13 mouse cellular contexts compared by ENCODE assay signal in genomic region chr9:21865673-21866398, GRCm38 (mm10). TPM values are rescaled to one million over a fixed set of nuclear protein-coding genes. Genes with fewer than 3 reads are reported as not detected.
DNase-seq lines count a peak whose midpoint lies in the region; ATAC-seq and TF ChIP-seq lines count a peak whose summit lies in the region.
"Had no signal": no experiment of that assay in that cellular context is flagged by ENCODE, and none has a peak within 500 bp of the region (broad histone marks: within the 10 kb centered on the region; RNA-seq: fewer than 3 reads in every experiment).

No protein-coding gene starts in this region.

- H3K4me3 ChIP-seq in forebrain, embryonic 10.5 days, result no peak overlapping the region
- H3K4me3 ChIP-seq in forebrain, embryonic 16.5 days (replicated peaks; ENCODE audit: low read length), result no peak overlapping the region
- no peak overlapping the region for H3K4me3 ChIP-seq in heart, postnatal 0 days (ENCODE audit: low read depth, low read length)
- H3K4me3 ChIP-seq in lung, embryonic 16.5 days (ENCODE audit: low read length), result no peak overlapping the region
- no peak overlapping the region for H3K4me3 ChIP-seq in lung, postnatal 0 days (ENCODE audit: low read depth, low read length)
- H3K4me3 ChIP-seq in hindbrain, postnatal 0 days (ENCODE audit: low read length), result no peak overlapping the region
- H3K4me3 ChIP-seq: liver, embryonic 12.5 days had no signal

- H3K9ac ChIP-seq in forebrain, embryonic 16.5 days (replicated peaks; ENCODE audit: low read depth, low read length), result no peak overlapping the region
- H3K9ac ChIP-seq in heart, postnatal 0 days (replicated peaks; ENCODE audit: low read depth, low read length), result no peak overlapping the region
- H3K9ac ChIP-seq in lung, embryonic 16.5 days (ENCODE audit: low read length), result no peak overlapping the region
- no peak overlapping the region for H3K9ac ChIP-seq in lung, postnatal 0 days (replicated peaks; ENCODE audit: low read depth)
- no peak overlapping the region for H3K9ac ChIP-seq in hindbrain, postnatal 0 days (replicated peaks; ENCODE audit: low read length)
- H3K9ac ChIP-seq: liver, embryonic 12.5 days had no signal

- H3K4me1 ChIP-seq in forebrain, embryonic 10.5 days, result 0 out of 2 replicates have a peak, but pooled peaks cover 4% of the 10 kb centered on the region
- 0 out of 2 replicates have a peak, but pooled peaks cover under 1% of the 10 kb centered on the region for H3K4me1 ChIP-seq in forebrain, embryonic 16.5 days (replicated peaks; ENCODE audit: control insufficient read depth, insufficient read depth, low read length)
- peaks cover 5% of the 10 kb centered on the region; the same call in 1 of the 2 replicates for H3K4me1 ChIP-seq in heart, postnatal 0 days (ENCODE audit: control insufficient read depth, insufficient read depth)
- H3K4me1 ChIP-seq in lung, embryonic 16.5 days (replicated peaks; ENCODE audit: control insufficient read depth, insufficient read depth, low read length), result peaks cover 4% of the 10 kb centered on the region
- H3K4me1 ChIP-seq in lung, postnatal 0 days (ENCODE audit: insufficient read depth, low read depth, low read length), result no peaks in the 10 kb centered on the region
- H3K4me1 ChIP-seq in hindbrain, postnatal 0 days (ENCODE audit: insufficient read depth, low read length), result no peaks in the 10 kb centered on the region
- H3K4me1 ChIP-seq: liver, embryonic 12.5 days had no signal

- H3K27ac ChIP-seq in forebrain, embryonic 10.5 days, result peak overlapping the region; percentile 40
- no peak overlapping the region for H3K27ac ChIP-seq in forebrain, embryonic 16.5 days (ENCODE audit: low read length)
- H3K27ac ChIP-seq in heart, postnatal 0 days (ENCODE audit: low read depth), result peak overlapping the region; percentile 32; the same call in 1 of the 2 replicates
- H3K27ac ChIP-seq in lung, embryonic 16.5 days (ENCODE audit: low read length), result peak overlapping the region; percentile 19
- no peak overlapping the region for H3K27ac ChIP-seq in lung, postnatal 0 days (ENCODE audit: low read length)
- peak overlapping the region; percentile 54; the same call in 1 of the 2 replicates for H3K27ac ChIP-seq in hindbrain, postnatal 0 days
- H3K27ac ChIP-seq: liver, embryonic 12.5 days had no signal

- TF ChIP-seq EP300 in heart, postnatal 0 days (IDR thresholded peaks at IDR 0.05; ENCODE audit: low read depth), result no peak
- TF ChIP-seq EP300 in lung, postnatal 0 days (IDR thresholded peaks at IDR 0.05), result no peak

- ATAC-seq in forebrain, embryonic 16.5 days, result no peak
- no peak for ATAC-seq in heart, postnatal 0 days (ENCODE audit: insufficient read depth, low read depth)
- no peak for ATAC-seq in lung, embryonic 16.5 days (ENCODE audit: low read depth)
- ATAC-seq in lung, postnatal 0 days, result no peak
- no peak for ATAC-seq in hindbrain, postnatal 0 days
- no peak for ATAC-seq in erythroblast, adult 5-6 weeks (replicated peaks; ENCODE audit: low FRiP score, poor library complexity, severe bottlenecking)
- ATAC-seq: activated CD4-positive, CD25-positive, alpha-beta regulatory T cell, adult 4 months; intestine, postnatal 0 days; liver, embryonic 12.5 days had no signal

- DNase-seq in forebrain, embryonic 10.5 days (ENCODE audit: extremely low spot score, low spot score), result no peak
- no peak for DNase-seq in heart, postnatal 0 days (ENCODE audit: low spot score)
- DNase-seq in heart, postnatal 25 days (ENCODE audit: low spot score), result no peak
- no peak for DNase-seq in lung, postnatal 0 days (ENCODE audit: low spot score)
- DNase-seq in hindbrain, postnatal 0 days (ENCODE audit: low spot score), result no peak
- DNase-seq: cerebellum, adult 8-10 months had no signal

- intact Hi-C loops in heart, postnatal 25 days (cut with DNase I), result no loop called here

- peaks cover 8% of the 10 kb centered on the region; the same call in 1 of the 2 replicates for H3K9me3 ChIP-seq in forebrain, embryonic 10.5 days
- H3K9me3 ChIP-seq in forebrain, embryonic 16.5 days (ENCODE audit: control insufficient read depth, low read length), result no peaks in the 10 kb centered on the region
- no peaks in the 10 kb centered on the region for H3K9me3 ChIP-seq in heart, postnatal 0 days (replicated peaks; ENCODE audit: control insufficient read depth, low read length)
- no peaks in the 10 kb centered on the region; the same call in 1 of the 2 replicates for H3K9me3 ChIP-seq in lung, embryonic 16.5 days (ENCODE audit: control insufficient read depth, low read length)
- no peaks in the 10 kb centered on the region for H3K9me3 ChIP-seq in lung, postnatal 0 days (ENCODE audit: low read length)
- H3K9me3 ChIP-seq in hindbrain, postnatal 0 days (ENCODE audit: low read length), result no peaks in the 10 kb centered on the region
- H3K9me3 ChIP-seq: liver, embryonic 12.5 days had no signal

- no peak for TF ChIP-seq CTCF in heart, postnatal 0 days (IDR thresholded peaks at IDR 0.05; ENCODE audit: low read depth)
- TF ChIP-seq CTCF in lung, postnatal 0 days (IDR thresholded peaks at IDR 0.05), result no peak
- no peak for TF ChIP-seq CTCF in hindbrain, postnatal 0 days (IDR thresholded peaks at IDR 0.05; ENCODE audit: low read depth)

- H3K4me2 ChIP-seq in forebrain, embryonic 16.5 days (ENCODE audit: low read length), result no peak overlapping the region
- H3K4me2 ChIP-seq in heart, postnatal 0 days (ENCODE audit: low read depth, low read length), result no peak overlapping the region
- H3K4me2 ChIP-seq in lung, embryonic 16.5 days (ENCODE audit: low read depth, low read length), result no peak overlapping the region
- H3K4me2 ChIP-seq in lung, postnatal 0 days (replicated peaks; ENCODE audit: low read depth, low read length), result no peak overlapping the region
- no peak overlapping the region for H3K4me2 ChIP-seq in hindbrain, postnatal 0 days (ENCODE audit: low read depth, low read length)
- H3K4me2 ChIP-seq: liver, embryonic 12.5 days had no signal

- no peaks in the 10 kb centered on the region for H3K27me3 ChIP-seq in forebrain, embryonic 10.5 days (ENCODE audit: poor library complexity, severe bottlenecking)
- no peaks in the 10 kb centered on the region for H3K27me3 ChIP-seq in forebrain, embryonic 16.5 days (replicated peaks; ENCODE audit: control insufficient read depth, insufficient read depth, low read length)
- H3K27me3 ChIP-seq in heart, postnatal 0 days (ENCODE audit: control insufficient read depth, insufficient read depth, low read length), result no peaks in the 10 kb centered on the region
- no peaks in the 10 kb centered on the region for H3K27me3 ChIP-seq in lung, embryonic 16.5 days (ENCODE audit: control insufficient read depth, insufficient read depth, low read depth, low read length)
- H3K27me3 ChIP-seq in lung, postnatal 0 days (replicated peaks; ENCODE audit: insufficient read depth, low read length), result no peaks in the 10 kb centered on the region
- no peaks in the 10 kb centered on the region for H3K27me3 ChIP-seq in hindbrain, postnatal 0 days (ENCODE audit: insufficient read depth, low read length)
- H3K27me3 ChIP-seq: liver, embryonic 12.5 days had no signal

- 77% methylated on average over 5 of the region's 5 CpGs for WGBS in forebrain, embryonic 10.5 days
- 69% methylated on average over 5 of the region's 5 CpGs for WGBS in forebrain, embryonic 16.5 days
- 57% methylated on average over 5 of the region's 5 CpGs for WGBS in heart, postnatal 0 days
- 55% methylated on average over 5 of the region's 5 CpGs for WGBS in lung, embryonic 16.5 days
- WGBS in lung, postnatal 0 days, result 64% methylated on average over 5 of the region's 5 CpGs
- WGBS in hindbrain, postnatal 0 days, result 68% methylated on average over 5 of the region's 5 CpGs

- no peaks in the 10 kb centered on the region for H3K36me3 ChIP-seq in forebrain, embryonic 10.5 days (replicated peaks)
- no peaks in the 10 kb centered on the region for H3K36me3 ChIP-seq in forebrain, embryonic 16.5 days (ENCODE audit: control insufficient read depth, insufficient read depth)
- H3K36me3 ChIP-seq in heart, postnatal 0 days (replicated peaks; ENCODE audit: control insufficient read depth, insufficient read depth, low read length), result no peaks in the 10 kb centered on the region
- H3K36me3 ChIP-seq in lung, embryonic 16.5 days (ENCODE audit: control insufficient read depth, insufficient read depth, low read length), result no peaks in the 10 kb centered on the region
- H3K36me3 ChIP-seq in lung, postnatal 0 days (ENCODE audit: insufficient read depth, low read length), result no peaks in the 10 kb centered on the region
- H3K36me3 ChIP-seq in hindbrain, postnatal 0 days (ENCODE audit: insufficient read depth, low read length), result no peaks in the 10 kb centered on the region
- H3K36me3 ChIP-seq: liver, embryonic 12.5 days had no signal

RNA-seq across cellular contexts. Expression of gene Dock6, which starts 13.4 kb away (rescaled TPM):
- 24.2 and 24.7 TPM in 2 replicates for polyA plus RNA-seq in forebrain, embryonic 10.5 days (2016; fragmentation: Nextera tagmentation; extraction: Ambion mirVana)
- polyA plus RNA-seq in forebrain, embryonic 16.5 days (2015; fragmentation: Nextera tagmentation; extraction: Ambion mirVana), result 11.8 and 12.0 TPM in 2 replicates
- 38.5 and 65.3 TPM in 2 replicates for total RNA-seq in heart, postnatal 0 days (2014; rRNA removed; ENCODE audit: low replicate concordance)
- polyA plus RNA-seq in heart, postnatal 0 days (2015; fragmentation: Nextera tagmentation; extraction: Ambion mirVana), result 19.1 and 22.7 TPM in 2 replicates
- 10 to 100 TPM; 34.9 to 36.9 TPM for total RNA-seq in heart, postnatal 25 days (2021)
- polyA plus RNA-seq in lung, embryonic 16.5 days (2015; fragmentation: Nextera tagmentation; extraction: Ambion mirVana), result 62.6 and 63.7 TPM in 2 replicates
- polyA plus RNA-seq in lung, postnatal 0 days (2015; fragmentation: Nextera tagmentation; extraction: Ambion mirVana), result 35.8 and 43.2 TPM in 2 replicates
- 15.6 and 20.6 TPM in 2 replicates for total RNA-seq in hindbrain, postnatal 0 days (2014; rRNA removed)
- polyA plus RNA-seq in hindbrain, postnatal 0 days (2015; fragmentation: Nextera tagmentation; extraction: Ambion mirVana), result 11.5 and 11.7 TPM in 2 replicates
- not detected in 2 replicates for total RNA-seq in erythroblast, adult 5-6 weeks (2015; ENCODE audit: low replicate concordance)
- not detected in 2 replicates for total RNA-seq in erythroblast, adult 5-6 weeks (2017; ENCODE audit: low replicate concordance)

RNA-seq across cellular contexts. Expression of gene Angptl8, which starts 30.5 kb away (rescaled TPM):
- polyA plus RNA-seq in forebrain, embryonic 10.5 days (2016; fragmentation: Nextera tagmentation; extraction: Ambion mirVana), result 0.62 and 0.94 TPM in 2 replicates
- polyA plus RNA-seq in forebrain, embryonic 16.5 days (2015; fragmentation: Nextera tagmentation; extraction: Ambion mirVana), result 0.51 TPM in 1 of 2 replicates, not detected in the other
- total RNA-seq in heart, postnatal 0 days (2014; rRNA removed; ENCODE audit: low replicate concordance), result not detected in 2 replicates
- 0.55 and 0.69 TPM in 2 replicates for polyA plus RNA-seq in heart, postnatal 0 days (2015; fragmentation: Nextera tagmentation; extraction: Ambion mirVana)
- not detected for total RNA-seq in heart, postnatal 25 days (2021)
- 2.7 and 3.6 TPM in 2 replicates for polyA plus RNA-seq in lung, embryonic 16.5 days (2015; fragmentation: Nextera tagmentation; extraction: Ambion mirVana)
- 6.2 and 7.4 TPM in 2 replicates for polyA plus RNA-seq in lung, postnatal 0 days (2015; fragmentation: Nextera tagmentation; extraction: Ambion mirVana)
- not detected in 2 replicates for total RNA-seq in hindbrain, postnatal 0 days (2014; rRNA removed)
- 0.34 and 0.57 TPM in 2 replicates for polyA plus RNA-seq in hindbrain, postnatal 0 days (2015; fragmentation: Nextera tagmentation; extraction: Ambion mirVana)
- total RNA-seq in erythroblast, adult 5-6 weeks (2015; ENCODE audit: low replicate concordance), result 1.3 TPM in 1 of 2 replicates, not detected in the other
- total RNA-seq in erythroblast, adult 5-6 weeks (2017; ENCODE audit: low replicate concordance), result not detected in 2 replicates
- total RNA-seq: left cerebral cortex, adult 8-10 months had no signal
- polyA plus RNA-seq: activated CD4-positive, CD25-positive, alpha-beta regulatory T cell, adult 4 months had no signal

RNA-seq across cellular contexts. Expression of gene Rab3d, which starts 52.2 kb away (rescaled TPM):
- polyA plus RNA-seq in forebrain, embryonic 10.5 days (2016; fragmentation: Nextera tagmentation; extraction: Ambion mirVana), result 5.1 and 5.3 TPM in 2 replicates
- polyA plus RNA-seq in forebrain, embryonic 16.5 days (2015; fragmentation: Nextera tagmentation; extraction: Ambion mirVana), result 37.4 and 39.5 TPM in 2 replicates
- 8.9 and 11.2 TPM in 2 replicates for total RNA-seq in heart, postnatal 0 days (2014; rRNA removed; ENCODE audit: low replicate concordance)
- polyA plus RNA-seq in heart, postnatal 0 days (2015; fragmentation: Nextera tagmentation; extraction: Ambion mirVana), result 7.7 and 7.9 TPM in 2 replicates
- 10 to 100 TPM in 1 of 2 experiments, 1 to 10 TPM in 1; 9.2 to 12.1 TPM for total RNA-seq in heart, postnatal 25 days (2021)
- 20.9 and 23.5 TPM in 2 replicates for polyA plus RNA-seq in lung, embryonic 16.5 days (2015; fragmentation: Nextera tagmentation; extraction: Ambion mirVana)
- 28.4 and 31.0 TPM in 2 replicates for polyA plus RNA-seq in lung, postnatal 0 days (2015; fragmentation: Nextera tagmentation; extraction: Ambion mirVana)
- 23.1 and 28.6 TPM in 2 replicates for total RNA-seq in hindbrain, postnatal 0 days (2014; rRNA removed)
- 20.3 and 21.6 TPM in 2 replicates for polyA plus RNA-seq in hindbrain, postnatal 0 days (2015; fragmentation: Nextera tagmentation; extraction: Ambion mirVana)
- total RNA-seq in erythroblast, adult 5-6 weeks (2015; ENCODE audit: low replicate concordance), result 17.1 and 21.5 TPM in 2 replicates
- total RNA-seq in erythroblast, adult 5-6 weeks (2017; ENCODE audit: low replicate concordance), result 11.2 and 13.4 TPM in 2 replicates

Comparison
In these comparisons a context has a peak if more than half of its experiments do, and no peak if none do; other contexts are left out.
1. H3K27ac ChIP-seq: peak in forebrain, embryonic 10.5 days (single experiment), heart, postnatal 0 days (single experiment), lung, embryonic 16.5 days (single experiment) and hindbrain, postnatal 0 days (single experiment); none in forebrain, embryonic 16.5 days (single experiment) and lung, postnatal 0 days (single experiment).